Mouse (Mus musculus): Measurements from ENCODE around the gene Foxj2. TPM values are rescaled to one million over a fixed set of nuclear protein-coding genes. Genes with fewer than 3 reads are reported as not detected.

Foxj2 gene
- total RNA-seq, 1 experiment from 2014 or later = 9.7 TPM

- ATAC-seq (replicated peaks in 1 of 2; ENCODE audit: insufficient read depth in 1 of 2, low FRiP score in 2 of 2, low TSS enrichment in 1 of 2, low read depth in 1 of 2, poor library complexity in 2 of 2, severe bottlenecking in 2 of 2) = no peak
Observed at GRCm38 (mm10) chr6:122843759-122844158, 24.0 kb downstream of the Foxj2 start.

GRCm38 (mm10) chr6:122852696-122853095, 33.0 kb downstream of the Foxj2 start:
- ATAC-seq (replicated peaks in 1 of 2; ENCODE audit: insufficient read depth in 1 of 2, low FRiP score in 2 of 2, low TSS enrichment in 1 of 2, low read depth in 1 of 2, poor library complexity in 2 of 2, severe bottlenecking in 2 of 2) = peak; percentile 39 to 46; a peak in 2 of 4 replicates

GRCm38 (mm10) chr6:122854552-122854951, 34.8 kb downstream of the Foxj2 start:
- ATAC-seq (replicated peaks in 1 of 2; ENCODE audit: insufficient read depth in 1 of 2, low FRiP score in 2 of 2, low TSS enrichment in 1 of 2, low read depth in 1 of 2, poor library complexity in 2 of 2, severe bottlenecking in 2 of 2) = no peak

- peak; percentile 86 to 89 for ATAC-seq (replicated peaks in 1 of 2; ENCODE audit: insufficient read depth in 1 of 2, low FRiP score in 2 of 2, low TSS enrichment in 1 of 2, low read depth in 1 of 2, poor library complexity in 2 of 2, severe bottlenecking in 2 of 2)
Observed at GRCm38 (mm10) chr6:122855955-122856354, 36.2 kb downstream of the Foxj2 start, which contains the start of gene C3ar1. TSS of gene C3ar1 (minus strand) at chr6:122856161.

GRCm38 (mm10) chr6:122862434-122862833, 42.7 kb downstream of the Foxj2 start:
- no peak for ATAC-seq (replicated peaks in 1 of 2; ENCODE audit: insufficient read depth in 1 of 2, low FRiP score in 2 of 2, low TSS enrichment in 1 of 2, low read depth in 1 of 2, poor library complexity in 2 of 2, severe bottlenecking in 2 of 2)

- ATAC-seq (replicated peaks in 1 of 2; ENCODE audit: insufficient read depth in 1 of 2, low FRiP score in 2 of 2, low TSS enrichment in 1 of 2, low read depth in 1 of 2, poor library complexity in 2 of 2, severe bottlenecking in 2 of 2) = peak; percentile 49 to 89
Observed at GRCm38 (mm10) chr6:122862871-122863270, 43.2 kb downstream of the Foxj2 start.

GRCm38 (mm10) chr6:122867914-122868313, 48.2 kb downstream of the Foxj2 start:
- ATAC-seq (replicated peaks in 1 of 2; ENCODE audit: insufficient read depth in 1 of 2, low FRiP score in 2 of 2, low TSS enrichment in 1 of 2, low read depth in 1 of 2, poor library complexity in 2 of 2, severe bottlenecking in 2 of 2) = peak; percentile 43 to 67; a peak in 1 of 4 replicates

GRCm38 (mm10) chr6:122869846-122870245, 50.1 kb downstream of the Foxj2 start:
- ATAC-seq (replicated peaks in 1 of 2; ENCODE audit: insufficient read depth in 1 of 2, low FRiP score in 2 of 2, low TSS enrichment in 1 of 2, low read depth in 1 of 2, poor library complexity in 2 of 2, severe bottlenecking in 2 of 2) = no peak

GRCm38 (mm10) chr6:122872800-122873199, 53.1 kb downstream of the Foxj2 start:
- ATAC-seq (replicated peaks in 1 of 2; ENCODE audit: insufficient read depth in 1 of 2, low FRiP score in 2 of 2, low TSS enrichment in 1 of 2, low read depth in 1 of 2, poor library complexity in 2 of 2, severe bottlenecking in 2 of 2) = peak; percentile 86 to 88

- ATAC-seq (replicated peaks in 1 of 2; ENCODE audit: insufficient read depth in 1 of 2, low FRiP score in 2 of 2, low TSS enrichment in 1 of 2, low read depth in 1 of 2, poor library complexity in 2 of 2, severe bottlenecking in 2 of 2) = peak; percentile 81 to 83
Observed at GRCm38 (mm10) chr6:122873871-122874719, 54.4 kb downstream of the Foxj2 start, which contains the start of gene Necap1. TSS of gene Necap1 (plus strand) at chr6:122874474.

GRCm38 (mm10) chr6:122874720-122875389, 55.1 kb downstream of the Foxj2 start:
- peak in 1 of 2 experiments; percentile 24; a peak in 1 of 4 replicates for ATAC-seq (replicated peaks in 1 of 2; ENCODE audit: insufficient read depth in 1 of 2, low FRiP score in 2 of 2, low TSS enrichment in 1 of 2, low read depth in 1 of 2, poor library complexity in 2 of 2, severe bottlenecking in 2 of 2)

- no peak for ATAC-seq (replicated peaks in 1 of 2; ENCODE audit: insufficient read depth in 1 of 2, low FRiP score in 2 of 2, low TSS enrichment in 1 of 2, low read depth in 1 of 2, poor library complexity in 2 of 2, severe bottlenecking in 2 of 2)
Observed at GRCm38 (mm10) chr6:122879141-122879735, 59.5 kb downstream of the Foxj2 start.

- ATAC-seq (replicated peaks in 1 of 2; ENCODE audit: insufficient read depth in 1 of 2, low FRiP score in 2 of 2, low TSS enrichment in 1 of 2, low read depth in 1 of 2, poor library complexity in 2 of 2, severe bottlenecking in 2 of 2) = no peak
Observed at GRCm38 (mm10) chr6:122879781-122880505, 60.2 kb downstream of the Foxj2 start.

GRCm38 (mm10) chr6:122881287-122881686, 61.6 kb downstream of the Foxj2 start:
- ATAC-seq (replicated peaks in 1 of 2; ENCODE audit: insufficient read depth in 1 of 2, low FRiP score in 2 of 2, low TSS enrichment in 1 of 2, low read depth in 1 of 2, poor library complexity in 2 of 2, severe bottlenecking in 2 of 2) = no peak

GRCm38 (mm10) chr6:122883603-122884002, 63.9 kb downstream of the Foxj2 start:
- ATAC-seq (replicated peaks in 1 of 2; ENCODE audit: insufficient read depth in 1 of 2, low FRiP score in 2 of 2, low TSS enrichment in 1 of 2, low read depth in 1 of 2, poor library complexity in 2 of 2, severe bottlenecking in 2 of 2) = no peak

- ATAC-seq (replicated peaks in 1 of 2; ENCODE audit: insufficient read depth in 1 of 2, low FRiP score in 2 of 2, low TSS enrichment in 1 of 2, low read depth in 1 of 2, poor library complexity in 2 of 2, severe bottlenecking in 2 of 2) = 0 out of 4 replicates have a peak, but pooled peaks of 1 of the 2 experiments have one; percentile 17
Observed at GRCm38 (mm10) chr6:122889599-122889998, 69.9 kb downstream of the Foxj2 start.

GRCm38 (mm10) chr6:122892442-122893049, 72.8 kb downstream of the Foxj2 start:
- peak; percentile 88 to 94; a peak in 3 of 4 replicates for ATAC-seq (replicated peaks in 1 of 2; ENCODE audit: insufficient read depth in 1 of 2, low FRiP score in 2 of 2, low TSS enrichment in 1 of 2, low read depth in 1 of 2, poor library complexity in 2 of 2, severe bottlenecking in 2 of 2)
